Mouse (Mus musculus): ENCODE measurements around the gene Ap1m1. TPM values are rescaled to one million over a fixed set of nuclear protein-coding genes. Genes with fewer than 3 reads are reported as not detected.

Ap1m1 gene
- polyA plus RNA-seq, 1 experiment from 2014 or later = 112 TPM

- H3K4me2 ChIP-seq = no peak overlapping the region
- peaks cover 13% of the 10 kb centered on the region for H3K4me1 ChIP-seq (replicated peaks)
- ATAC-seq (ENCODE audit: insufficient number of reproducible peaks, low FRiP score) = no peak
- no peak overlapping the region for H3K9ac ChIP-seq
- no peak overlapping the region for H3K27ac ChIP-seq (ENCODE audit: poor library complexity, severe bottlenecking)
- H3K36me3 ChIP-seq = no peaks in the 10 kb centered on the region
- H3K9me3 ChIP-seq (replicated peaks) = 0 out of 2 replicates have a peak, but pooled peaks cover 3% of the 10 kb centered on the region
- H3K4me3 ChIP-seq = no peak overlapping the region
- 52% methylated on average over 11 of the region's 11 CpGs for whole genome bisulfite sequencing
- no peaks in the 10 kb centered on the region for H3K27me3 ChIP-seq (replicated peaks)
These were observed 31.3 kb downstream of the Ap1m1 start for GRCm38 (mm10) chr8:72271051-72271660.

GRCm38 (mm10) chr8:72271691-72272090 is 31.9 kb downstream of the Ap1m1 start:
- Histone ChIP-seq H3K36me3 (no peaks in the 10 kb centered on the region), H3K9ac (no peak overlapping the region), H3K27me3 (replicated peaks) (no peaks in the 10 kb centered on the region), H3K27ac (ENCODE audit: poor library complexity, severe bottlenecking) (no peak overlapping the region), H3K4me3 (no peak overlapping the region), H3K9me3 (replicated peaks) (0 out of 2 replicates have a peak, but pooled peaks cover 3% of the 10 kb centered on the region), H3K4me2 (no peak overlapping the region), H3K4me1 (replicated peaks) (peaks cover 13% of the 10 kb centered on the region)
- no peak for ATAC-seq (ENCODE audit: insufficient number of reproducible peaks, low FRiP score)
- WGBS = 69% methylated on average over 3 of the region's 3 CpGs

DNA sequence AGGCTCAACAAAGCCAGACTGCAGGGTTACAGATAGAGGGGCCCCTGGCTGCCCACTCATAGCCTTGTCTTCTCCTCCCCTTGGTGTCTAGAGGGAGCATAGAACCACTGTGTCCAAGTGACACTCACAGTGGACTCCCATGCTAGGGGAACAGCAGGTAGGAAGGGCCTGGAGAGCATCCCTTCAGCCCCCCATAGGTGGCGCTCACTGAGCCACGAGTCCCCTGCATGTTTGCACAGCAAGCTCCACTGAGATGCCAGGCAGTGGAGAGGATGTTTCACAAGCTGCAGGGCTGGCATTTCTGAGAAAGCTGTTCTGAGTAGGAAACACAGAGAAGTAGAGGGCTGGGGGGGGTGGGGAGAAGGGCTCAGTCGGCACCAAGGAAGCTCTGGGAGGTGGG is 32.5 kb downstream of the Ap1m1 start:
- ATAC-seq (ENCODE audit: insufficient number of reproducible peaks, low FRiP score) = no peak
- no peak overlapping the region for H3K4me3 ChIP-seq
- peaks cover 18% of the 10 kb centered on the region for H3K4me1 ChIP-seq (replicated peaks)
- no peak overlapping the region for H3K27ac ChIP-seq (ENCODE audit: poor library complexity, severe bottlenecking)
- WGBS = 23% methylated on average over 3 of the region's 3 CpGs
- no peaks in the 10 kb centered on the region for H3K27me3 ChIP-seq (replicated peaks)
- H3K4me2 ChIP-seq = no peak overlapping the region
- 0 out of 2 replicates have a peak, but pooled peaks cover 3% of the 10 kb centered on the region for H3K9me3 ChIP-seq (replicated peaks)
- no peak overlapping the region for H3K9ac ChIP-seq
- H3K36me3 ChIP-seq = no peaks in the 10 kb centered on the region

DNA sequence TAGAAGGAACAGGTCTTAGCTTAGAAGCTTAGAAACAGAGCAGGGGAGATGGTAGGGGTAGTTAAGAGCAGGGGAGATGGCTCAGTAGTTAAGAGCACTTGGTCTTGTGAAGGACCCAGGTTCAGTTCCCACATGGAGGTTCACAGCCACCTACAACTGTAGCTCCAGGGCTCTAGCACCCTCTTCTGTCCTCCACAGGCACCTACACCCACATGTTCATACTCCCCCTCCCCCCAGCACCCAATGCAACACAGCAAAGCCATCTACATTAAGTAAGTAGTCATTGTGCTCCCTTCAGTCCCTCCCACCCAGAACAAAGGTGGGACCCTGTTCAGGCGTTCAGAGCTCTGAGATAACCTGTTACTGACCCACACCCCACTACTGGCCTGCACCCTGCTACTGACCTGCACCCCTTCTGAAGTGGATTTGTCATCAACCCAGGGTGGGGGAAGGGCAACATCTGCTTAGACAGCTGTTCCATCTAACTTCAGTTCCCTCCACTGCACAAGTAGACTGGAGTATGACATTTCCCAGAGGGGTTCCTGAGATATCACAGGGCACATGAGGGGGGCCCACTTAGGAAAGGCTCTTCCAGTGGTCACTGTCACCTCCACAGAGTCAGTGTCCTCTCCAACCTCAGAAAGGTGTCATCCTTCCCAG is 33.4 kb downstream of the Ap1m1 start:
- H3K36me3 ChIP-seq = no peaks in the 10 kb centered on the region
- H3K4me3 ChIP-seq = no peak overlapping the region
- H3K27ac ChIP-seq (ENCODE audit: poor library complexity, severe bottlenecking) = no peak overlapping the region
- peaks cover 18% of the 10 kb centered on the region for H3K4me1 ChIP-seq (replicated peaks)
- H3K4me2 ChIP-seq = no peak overlapping the region
- WGBS = 62% methylated on average over 1 of the region's 1 CpGs
- no peaks in the 10 kb centered on the region for H3K27me3 ChIP-seq (replicated peaks)
- ATAC-seq (ENCODE audit: insufficient number of reproducible peaks, low FRiP score) = no peak
- 0 out of 2 replicates have a peak, but pooled peaks cover 3% of the 10 kb centered on the region for H3K9me3 ChIP-seq (replicated peaks)
- no peak overlapping the region for H3K9ac ChIP-seq

DNA sequence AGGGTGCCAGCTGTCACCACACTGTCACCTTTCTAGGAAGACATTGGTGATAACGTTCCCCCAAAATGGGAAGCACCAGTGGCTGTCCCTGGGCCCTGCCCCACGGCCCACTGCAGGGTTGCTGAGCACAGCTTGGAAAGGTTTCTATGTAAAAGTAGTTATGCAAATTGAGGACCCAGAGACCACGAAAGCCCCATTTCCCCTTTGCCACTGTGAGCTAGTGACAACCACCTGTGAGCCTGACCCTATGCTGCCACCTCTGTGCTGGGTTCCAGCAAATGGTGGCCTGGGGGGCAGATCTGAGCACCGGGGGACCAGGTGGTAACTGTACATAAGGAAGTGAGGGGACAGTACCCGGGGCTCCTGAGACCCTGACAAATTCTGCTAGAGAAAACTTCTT is 34.0 kb downstream of the Ap1m1 start:
- Histone ChIP-seq H3K36me3 (no peaks in the 10 kb centered on the region), H3K4me1 (replicated peaks) (peaks cover 12% of the 10 kb centered on the region; the same call in 1 of the 2 replicates), H3K4me2 (no peak overlapping the region), H3K9me3 (replicated peaks) (0 out of 2 replicates have a peak, but pooled peaks cover 3% of the 10 kb centered on the region), H3K9ac (no peak overlapping the region), H3K4me3 (no peak overlapping the region), H3K27ac (ENCODE audit: poor library complexity, severe bottlenecking) (no peak overlapping the region), H3K27me3 (replicated peaks) (no peaks in the 10 kb centered on the region)
- no peak for ATAC-seq (ENCODE audit: insufficient number of reproducible peaks, low FRiP score)
- 68% methylated on average over 5 of the region's 5 CpGs for WGBS

DNA sequence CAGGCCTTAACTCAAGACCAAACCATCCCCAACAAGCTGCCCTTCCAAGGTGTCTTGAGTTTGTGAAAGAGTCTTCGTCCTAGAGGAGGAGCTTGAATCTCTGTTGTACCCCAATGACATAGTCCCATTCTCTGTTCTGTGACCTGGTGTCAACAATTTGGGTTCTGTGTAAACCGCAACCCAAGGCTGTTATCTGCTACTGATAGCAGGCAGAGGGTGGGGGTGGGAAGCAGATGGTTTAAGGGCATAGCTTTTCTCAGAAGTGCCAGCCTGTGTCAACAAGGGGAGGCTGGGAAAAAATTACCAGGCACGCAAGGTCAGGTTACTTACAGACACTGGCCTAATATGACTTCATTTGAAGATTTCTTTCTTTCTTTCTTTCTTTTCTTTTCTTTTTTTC is 37.4 kb downstream of the Ap1m1 start:
- Histone ChIP-seq H3K9ac (no peak overlapping the region), H3K4me2 (no peak overlapping the region), H3K4me3 (no peak overlapping the region), H3K4me1 (replicated peaks) (peaks cover 21% of the 10 kb centered on the region), H3K27ac (ENCODE audit: poor library complexity, severe bottlenecking) (no peak overlapping the region), H3K36me3 (no peaks in the 10 kb centered on the region), H3K27me3 (replicated peaks) (no peaks in the 10 kb centered on the region), H3K9me3 (replicated peaks) (0 out of 2 replicates have a peak, but pooled peaks cover 3% of the 10 kb centered on the region)
- ATAC-seq (ENCODE audit: insufficient number of reproducible peaks, low FRiP score) = no peak
- WGBS = 30% methylated on average over 3 of the region's 3 CpGs

DNA sequence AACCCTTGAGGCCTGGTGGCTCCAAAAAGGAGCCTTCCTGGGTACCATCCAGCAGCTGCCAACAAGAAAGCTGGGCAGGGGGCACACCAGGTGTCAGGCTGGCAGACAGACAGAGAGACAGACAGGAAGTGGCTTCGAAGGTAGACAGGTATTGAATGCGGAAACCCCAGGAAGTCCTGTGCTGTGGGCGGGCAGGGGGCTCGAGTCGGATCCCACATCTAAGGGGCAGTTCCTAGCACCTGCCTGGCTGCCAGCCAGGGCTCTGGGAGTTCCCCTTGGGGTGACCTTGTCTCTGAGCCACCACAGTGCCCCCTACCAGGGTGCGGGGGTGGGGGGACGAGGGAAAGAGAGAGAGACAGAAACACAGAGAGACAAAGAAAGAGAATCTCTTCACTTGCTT is 39.3 kb downstream of the Ap1m1 start:
- ATAC-seq (ENCODE audit: insufficient number of reproducible peaks, low FRiP score) = no peak
- H3K9me3 ChIP-seq (replicated peaks) = no peaks in the 10 kb centered on the region
- 80% methylated on average over 7 of the region's 7 CpGs for WGBS
- no peaks in the 10 kb centered on the region for H3K36me3 ChIP-seq
- H3K27me3 ChIP-seq (replicated peaks) = no peaks in the 10 kb centered on the region
- H3K27ac ChIP-seq (ENCODE audit: poor library complexity, severe bottlenecking) = no peak overlapping the region
- H3K4me1 ChIP-seq (replicated peaks) = peaks cover 21% of the 10 kb centered on the region
- no peak overlapping the region for H3K9ac ChIP-seq
- H3K4me2 ChIP-seq = no peak overlapping the region
- H3K4me3 ChIP-seq = no peak overlapping the region

- H3K36me3 ChIP-seq = no peaks in the 10 kb centered on the region
- H3K4me2 ChIP-seq = no peak overlapping the region
- no peaks in the 10 kb centered on the region for H3K27me3 ChIP-seq (replicated peaks)
- peaks cover 21% of the 10 kb centered on the region for H3K4me1 ChIP-seq (replicated peaks)
- ATAC-seq (ENCODE audit: insufficient number of reproducible peaks, low FRiP score) = peak; percentile 74
- H3K4me3 ChIP-seq = no peak overlapping the region
- H3K27ac ChIP-seq (ENCODE audit: poor library complexity, severe bottlenecking) = 0 out of 2 replicates have a peak overlapping the region, but pooled peaks have one; percentile 49
- H3K9ac ChIP-seq = no peak overlapping the region
- H3K9me3 ChIP-seq (replicated peaks) = no peaks in the 10 kb centered on the region
- WGBS = 20% methylated on average over 3 of the region's 3 CpGs
These were observed 41.8 kb downstream of the Ap1m1 start for GRCm38 (mm10) chr8:72281634-72282033.

DNA sequence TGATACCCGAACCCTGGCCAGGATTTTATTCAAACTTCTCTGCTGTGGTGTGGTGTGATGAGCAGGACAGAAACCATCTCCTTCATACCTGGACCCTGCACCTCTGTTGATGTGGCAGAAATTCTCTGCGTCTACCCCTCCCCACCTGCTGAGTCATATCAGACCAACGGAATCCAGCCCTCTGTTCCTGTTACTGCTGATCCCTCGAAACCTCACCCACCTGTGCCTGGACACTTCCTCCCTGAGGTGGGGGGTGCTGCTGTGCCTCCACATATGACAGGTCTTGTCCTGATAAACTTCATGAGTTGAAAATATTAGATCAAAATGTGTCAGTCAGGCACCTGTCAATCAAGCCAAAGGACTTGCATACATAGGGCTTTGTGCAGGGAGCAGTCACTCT is 45.5 kb downstream of the Ap1m1 start:
- no peak for ATAC-seq (ENCODE audit: insufficient number of reproducible peaks, low FRiP score)
- Histone ChIP-seq H3K4me2 (no peak overlapping the region), H3K27me3 (replicated peaks) (no peaks in the 10 kb centered on the region), H3K9me3 (replicated peaks) (no peaks in the 10 kb centered on the region), H3K4me1 (replicated peaks) (peaks cover 8% of the 10 kb centered on the region), H3K4me3 (no peak overlapping the region), H3K9ac (no peak overlapping the region), H3K36me3 (no peaks in the 10 kb centered on the region), H3K27ac (ENCODE audit: poor library complexity, severe bottlenecking) (no peak overlapping the region)
- 61% methylated on average over 4 of the region's 4 CpGs for WGBS

- Histone ChIP-seq H3K4me2 (no peak overlapping the region), H3K9me3 (replicated peaks) (no peaks in the 10 kb centered on the region), H3K4me1 (replicated peaks) (peaks cover 2% of the 10 kb centered on the region; the same call in 1 of the 2 replicates), H3K27me3 (replicated peaks) (no peaks in the 10 kb centered on the region), H3K4me3 (no peak overlapping the region), H3K9ac (no peak overlapping the region), H3K27ac (ENCODE audit: poor library complexity, severe bottlenecking) (no peak overlapping the region), H3K36me3 (no peaks in the 10 kb centered on the region)
- no peak for ATAC-seq (ENCODE audit: insufficient number of reproducible peaks, low FRiP score)
These were observed 49.2 kb downstream of the Ap1m1 start for GRCm38 (mm10) chr8:72289051-72289450.

DNA sequence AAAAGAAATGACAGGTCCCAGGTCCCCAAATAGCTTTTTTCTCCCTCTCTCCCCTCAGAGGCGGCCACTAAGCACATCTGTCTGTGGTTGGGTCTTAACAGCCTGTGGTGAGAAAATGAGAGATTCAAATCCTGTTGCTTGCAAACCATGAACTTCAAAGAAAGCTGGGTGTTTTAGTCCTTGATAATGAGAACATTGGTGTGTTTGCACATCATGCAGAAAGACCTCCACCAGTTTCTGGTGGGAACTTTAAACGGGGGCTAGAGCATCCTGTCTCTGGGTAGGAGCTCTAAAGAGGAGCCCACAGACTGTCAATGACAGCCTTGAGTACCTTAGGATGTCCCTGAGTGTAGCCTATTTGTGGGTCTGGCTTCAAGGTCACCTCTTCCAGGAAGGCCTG is 51.3 kb downstream of the Ap1m1 start:
- Histone ChIP-seq H3K9me3 (replicated peaks) (no peaks in the 10 kb centered on the region), H3K36me3 (no peaks in the 10 kb centered on the region), H3K9ac (no peak overlapping the region), H3K27me3 (replicated peaks) (no peaks in the 10 kb centered on the region), H3K27ac (ENCODE audit: poor library complexity, severe bottlenecking) (no peak overlapping the region), H3K4me1 (replicated peaks) (peaks cover 21% of the 10 kb centered on the region), H3K4me3 (no peak overlapping the region), H3K4me2 (no peak overlapping the region)
- 51% methylated on average over 2 of the region's 2 CpGs for WGBS
- ATAC-seq (ENCODE audit: insufficient number of reproducible peaks, low FRiP score) = no peak

All from heart, embryonic 12.5 days (tissue).